Mouse (Mus musculus): ENCODE results near the gene Arhgap45.

- TF ChIP-seq EP300 (IDR thresholded peaks at IDR 0.05) (no peak), CTCF (IDR thresholded peaks at IDR 0.05) (no peak)
Measured at GRCm38 (mm10) chr10:80057683-80058326, 41.4 kb downstream of the Arhgap45 start.

Measured in lung, postnatal 0 days (tissue).